Mouse (Mus musculus) spleen, embryonic (tissue): ENCODE data around the gene Cox4i1.

ENCODE experiments used
- CTCF ChIA-PET: fragments of 350-600 bp; sonication (Branson Sonifier 250); formaldehyde crosslinking; loops from one replicate; lab custom pipeline; 2022; lab: Charles Lee

Cox4i1 gene

DNA sequence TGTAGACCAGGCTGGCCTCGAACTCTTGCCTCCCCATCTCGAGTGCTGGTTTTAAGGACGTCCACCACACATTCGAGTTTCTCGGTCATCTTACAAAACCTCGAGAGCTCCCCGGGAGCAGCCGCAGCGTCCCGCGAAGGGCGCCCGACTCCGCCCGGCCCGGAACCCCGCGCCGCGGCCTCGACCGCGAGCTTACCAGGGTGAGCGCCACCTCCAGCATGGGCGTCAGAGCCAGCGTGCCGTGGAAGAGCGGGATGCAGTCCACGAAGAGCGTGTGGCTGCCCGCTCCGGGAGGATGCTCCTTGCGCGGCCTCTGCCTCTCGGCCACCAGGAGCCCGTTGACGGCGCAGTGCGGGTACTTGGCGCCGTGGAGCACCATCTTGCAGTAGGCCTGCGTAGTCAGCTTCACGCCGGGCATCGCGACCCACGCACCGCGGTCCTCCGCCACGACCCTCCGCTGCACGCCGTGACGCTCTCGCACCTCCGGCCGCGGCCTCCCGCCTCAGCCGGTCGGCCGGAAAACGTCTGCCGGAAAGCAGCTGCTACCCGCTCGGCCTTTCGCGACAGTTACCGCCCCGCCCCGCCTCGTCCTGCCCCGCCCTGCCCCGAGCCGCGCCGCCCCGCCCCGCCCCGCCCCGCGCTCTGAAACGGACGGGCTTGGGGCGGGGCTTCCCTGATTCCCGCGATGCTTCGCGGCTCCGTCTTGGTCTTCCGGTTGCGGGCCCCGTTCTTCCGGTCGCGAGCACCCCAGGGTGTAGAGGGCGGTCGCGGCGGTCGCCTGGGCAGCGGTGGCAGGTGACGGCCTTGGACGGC, at the start of gene Cox4i1, which contains the start of gene Gm27021:
Gene Cox4i1 (plus strand): TSS at position 662 of the 813 bp plus-strand sequence.
Gene Gm27021 (minus strand): TSS at position 519 of the 813 bp plus-strand sequence.
- CTCF ChIA-PET: interaction anchor here (0.5 kb wide), 1 partner anchor 20 kb away, joined by 11 read pairs; the partner anchor contains the start of gene 1190005I06Rik

DNA sequence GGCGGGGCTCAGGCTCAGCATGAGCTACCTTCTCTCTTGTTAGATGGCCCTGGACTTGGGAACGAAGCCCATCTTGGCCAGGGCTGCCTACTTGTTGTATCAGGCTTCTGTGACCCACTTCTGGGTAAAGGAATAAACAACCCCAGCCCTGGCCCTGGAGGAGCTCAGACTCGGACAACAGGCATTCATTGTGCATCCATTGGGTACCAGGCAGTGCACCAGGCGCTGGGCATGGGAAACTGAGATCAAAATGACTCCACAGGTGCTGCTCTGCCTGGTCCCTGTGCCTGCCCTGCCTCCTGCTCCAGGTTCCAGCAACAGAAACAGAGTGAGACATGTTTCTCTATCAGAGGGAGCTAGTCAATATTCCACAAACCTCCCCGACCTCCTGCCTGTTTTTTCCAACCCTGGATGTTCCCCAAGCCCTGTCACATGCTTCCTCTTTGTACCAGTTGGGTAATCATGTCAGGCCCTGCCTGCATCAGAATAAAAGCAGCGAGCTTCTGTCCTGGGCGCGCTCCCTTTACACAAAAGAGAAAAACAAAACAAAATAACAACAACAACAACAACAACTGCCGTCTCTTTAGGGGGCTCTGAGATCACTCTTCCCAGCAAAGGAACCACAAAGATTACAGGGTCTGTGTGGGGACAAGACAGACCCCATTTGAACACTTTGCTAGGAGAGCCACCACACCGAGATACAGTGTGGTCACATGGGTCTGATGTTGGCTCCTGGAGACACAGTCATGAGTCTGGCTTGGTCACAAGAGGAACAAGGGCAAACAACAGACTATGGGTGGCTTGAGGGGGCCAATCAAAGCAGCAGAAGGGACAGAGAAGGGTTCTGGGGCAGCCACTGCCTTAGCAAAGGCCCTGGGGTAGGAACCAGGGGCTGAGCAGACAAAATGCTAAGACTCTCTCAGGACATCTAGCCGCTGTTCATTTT, 48.5 kb upstream of the Cox4i1 start:
- CTCF ChIA-PET: interaction anchor here (0.5 to 0.7 kb wide), 2 partner anchors 78 to 342 kb away, joined by 4 read pairs; no protein-coding TSS in a partner anchor

DNA sequence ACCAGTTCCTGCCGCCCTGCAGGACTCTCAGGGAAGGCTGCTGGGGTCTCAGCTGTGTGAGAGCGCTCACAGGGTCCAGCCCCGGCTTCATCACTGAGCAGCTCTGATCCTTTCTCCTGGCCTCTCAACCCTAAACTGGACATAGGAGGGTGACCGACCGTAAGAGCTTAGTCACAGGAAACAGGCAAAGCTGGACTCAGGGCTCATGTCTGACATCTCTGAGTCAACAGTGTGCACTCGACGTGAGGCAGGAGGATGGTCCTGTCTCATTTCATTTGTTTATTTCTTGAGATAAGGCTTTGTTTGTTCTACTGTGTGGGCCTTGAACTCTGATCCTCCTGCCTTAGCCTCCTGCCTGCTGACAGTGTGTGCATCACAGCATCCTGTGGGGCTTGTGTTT, 47.6 kb upstream of the Cox4i1 start:
- CTCF ChIA-PET: no interaction called here

DNA sequence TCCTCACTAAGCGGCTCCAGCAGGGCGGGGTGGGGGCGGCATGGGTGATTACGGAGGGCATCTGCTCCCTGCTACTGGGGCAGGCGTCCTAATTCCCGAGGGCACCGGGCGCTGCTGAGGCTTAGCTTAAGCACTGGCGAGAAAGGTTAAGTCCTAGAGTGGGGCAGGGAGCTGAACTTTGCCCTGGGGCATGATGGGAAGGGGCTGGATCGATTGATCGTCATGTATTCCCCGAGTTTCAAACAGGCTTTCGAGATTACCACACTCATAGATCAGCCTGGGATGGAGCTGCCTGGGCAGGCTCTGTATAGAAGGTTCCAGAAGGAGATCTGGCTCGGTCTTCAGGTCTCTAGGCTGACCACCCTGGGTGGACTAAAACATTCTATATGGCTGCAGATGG, 45.9 kb upstream of the Cox4i1 start:
- CTCF ChIA-PET: interaction anchor here (0.7 kb wide), 1 partner anchor 655 kb away, joined by 4 read pairs; no protein-coding TSS in a partner anchor

DNA sequence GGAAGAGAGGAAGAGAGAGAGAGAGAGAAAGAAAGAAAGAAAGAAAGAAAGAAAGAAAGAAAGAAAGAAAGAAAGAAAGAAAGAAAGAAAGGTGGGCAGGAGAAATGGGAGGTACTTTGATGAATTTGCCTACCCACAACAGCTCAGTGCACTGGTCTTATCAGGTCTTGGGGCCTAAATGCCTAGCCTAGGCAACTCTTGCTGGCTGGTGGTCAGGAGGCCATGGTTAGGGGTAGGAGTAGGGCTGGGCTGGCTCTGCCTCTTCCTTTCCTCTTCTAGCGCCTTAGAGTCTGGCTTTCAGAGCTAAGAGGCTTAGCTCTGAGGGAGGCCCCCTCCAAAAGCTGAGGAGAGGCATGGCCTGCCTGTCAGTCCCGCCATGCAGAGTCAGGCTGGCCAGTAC, 44.4 kb upstream of the Cox4i1 start:
- CTCF ChIA-PET: interaction anchor here (1.1 kb wide), 1 partner anchor 219 kb away, joined by 7 read pairs; no protein-coding TSS in a partner anchor

DNA sequence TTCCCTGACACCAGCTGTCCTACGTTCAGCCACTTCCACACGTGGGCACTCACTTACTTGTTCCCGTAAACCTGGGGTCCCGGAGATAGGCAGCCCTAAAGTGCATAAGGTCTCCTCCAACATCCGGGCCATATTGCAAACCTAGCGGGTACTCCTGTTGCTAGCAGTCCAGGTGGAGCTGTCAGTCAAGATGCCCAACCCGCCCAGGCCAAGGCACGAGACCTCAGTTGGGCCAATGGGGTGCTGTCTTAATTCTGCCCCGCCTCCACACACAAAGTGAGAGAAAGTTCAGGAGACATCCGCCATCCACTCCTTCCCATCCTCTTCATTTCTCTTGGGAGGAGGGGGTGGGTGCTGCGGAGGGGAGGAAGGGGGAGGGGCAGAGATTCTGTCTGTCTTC, 41.6 kb upstream of the Cox4i1 start:
- CTCF ChIA-PET: no interaction called here

DNA sequence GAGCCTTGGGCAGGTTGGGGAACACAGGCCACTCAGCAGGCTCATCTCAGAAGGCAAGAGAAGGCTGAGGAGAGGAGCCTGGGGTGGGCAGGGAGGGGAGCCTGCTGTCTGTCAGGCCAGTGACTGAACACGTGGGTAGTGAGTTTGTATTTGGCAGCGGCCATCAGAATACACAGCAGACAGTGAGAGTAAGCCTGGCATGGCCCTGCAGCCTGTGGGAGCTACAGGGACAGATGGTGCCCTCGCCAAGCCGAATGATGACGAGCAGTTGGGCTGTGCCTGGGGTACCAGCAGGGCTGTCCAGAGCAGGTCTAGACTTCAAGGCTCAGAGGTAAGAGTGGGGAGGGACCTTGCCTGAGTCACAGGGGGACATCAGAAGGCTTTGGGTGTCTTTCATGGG, 40.7 kb upstream of the Cox4i1 start:
- CTCF ChIA-PET: no interaction called here

DNA sequence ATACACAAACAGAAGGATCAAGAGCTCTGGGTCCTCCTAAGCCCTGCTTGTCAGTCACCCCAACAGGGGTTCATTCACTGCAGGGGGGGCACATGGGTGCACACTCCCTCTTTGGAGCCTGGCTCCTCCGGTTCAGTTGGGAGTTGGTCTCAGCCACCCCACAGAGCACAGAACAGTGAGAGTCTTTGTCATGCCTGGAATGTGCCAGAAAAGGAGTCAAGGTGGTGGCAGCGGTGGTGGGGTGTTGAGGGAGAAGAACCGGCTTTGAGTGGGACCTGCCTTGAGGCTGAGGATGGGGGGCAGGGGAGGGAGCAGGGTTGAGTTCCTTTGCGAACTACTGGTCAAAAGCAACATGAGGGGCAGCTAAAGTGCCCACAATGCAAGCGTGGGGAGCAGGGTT, 38.0 kb upstream of the Cox4i1 start:
- CTCF ChIA-PET: no interaction called here

DNA sequence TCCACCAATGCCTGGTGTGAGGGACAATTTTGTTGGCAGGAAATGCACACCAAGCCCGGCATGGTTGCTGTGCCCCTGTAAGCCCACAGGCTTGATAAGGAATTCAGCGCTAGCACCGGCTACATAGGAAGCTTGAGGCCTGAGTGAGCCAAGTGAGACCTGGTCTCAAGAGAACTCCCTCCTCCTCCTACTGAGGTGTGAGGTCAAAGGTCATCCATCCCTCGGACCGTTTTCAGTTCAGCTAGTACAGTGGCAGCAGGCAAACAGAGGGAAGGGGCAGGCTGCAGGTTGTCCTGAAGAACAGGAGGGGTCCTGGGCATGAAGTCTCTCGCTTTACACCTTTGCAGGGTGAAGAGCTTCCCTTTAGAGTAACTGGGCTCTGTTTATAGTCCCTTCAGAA, 37.2 kb upstream of the Cox4i1 start:
- CTCF ChIA-PET: no interaction called here

DNA sequence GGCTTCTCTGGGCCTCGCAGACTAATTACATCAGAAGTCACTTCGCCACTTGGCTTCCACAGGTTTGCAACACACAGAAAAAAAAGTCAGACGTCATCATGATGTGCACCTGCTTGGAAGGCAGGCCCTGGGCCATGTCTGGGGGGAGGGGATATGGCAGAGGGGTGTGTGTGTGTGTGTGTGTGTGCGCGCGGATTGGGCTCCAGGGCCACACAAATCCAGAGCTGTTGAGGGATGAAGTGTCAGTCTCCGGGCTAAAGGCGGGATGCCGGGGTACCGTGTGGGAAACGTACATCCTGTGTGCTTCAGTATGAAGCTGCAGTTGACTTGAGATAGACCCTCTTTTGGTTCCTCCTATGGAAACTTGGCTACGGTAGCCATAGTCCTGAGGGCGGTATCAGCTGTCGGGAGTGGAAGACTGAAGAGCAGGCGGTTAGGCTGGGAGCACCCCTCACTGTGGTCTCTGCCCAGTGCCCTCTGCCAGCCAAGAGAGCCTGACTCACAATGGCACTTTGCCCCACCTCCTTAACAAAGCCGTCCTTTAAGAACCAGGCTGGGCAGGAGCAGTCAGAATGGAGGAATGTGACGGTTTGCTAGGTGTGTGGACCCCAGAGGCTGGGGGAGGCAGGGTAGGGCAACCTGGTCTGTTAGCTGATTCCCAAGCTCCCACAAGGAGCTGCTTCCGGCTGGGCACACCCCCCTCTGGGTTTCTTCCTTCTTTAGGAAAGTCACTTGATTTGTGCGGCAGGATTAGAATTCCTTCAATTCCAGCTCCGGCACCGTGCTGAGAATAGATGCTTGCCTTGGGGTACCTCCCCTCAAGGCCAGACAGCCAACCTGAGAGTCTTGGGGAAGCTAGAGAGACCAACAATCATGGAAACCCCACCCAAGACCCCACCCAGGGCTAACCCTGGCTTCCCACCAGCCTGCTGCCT, 36.3 kb upstream of the Cox4i1 start:
- CTCF ChIA-PET: no interaction called here

DNA sequence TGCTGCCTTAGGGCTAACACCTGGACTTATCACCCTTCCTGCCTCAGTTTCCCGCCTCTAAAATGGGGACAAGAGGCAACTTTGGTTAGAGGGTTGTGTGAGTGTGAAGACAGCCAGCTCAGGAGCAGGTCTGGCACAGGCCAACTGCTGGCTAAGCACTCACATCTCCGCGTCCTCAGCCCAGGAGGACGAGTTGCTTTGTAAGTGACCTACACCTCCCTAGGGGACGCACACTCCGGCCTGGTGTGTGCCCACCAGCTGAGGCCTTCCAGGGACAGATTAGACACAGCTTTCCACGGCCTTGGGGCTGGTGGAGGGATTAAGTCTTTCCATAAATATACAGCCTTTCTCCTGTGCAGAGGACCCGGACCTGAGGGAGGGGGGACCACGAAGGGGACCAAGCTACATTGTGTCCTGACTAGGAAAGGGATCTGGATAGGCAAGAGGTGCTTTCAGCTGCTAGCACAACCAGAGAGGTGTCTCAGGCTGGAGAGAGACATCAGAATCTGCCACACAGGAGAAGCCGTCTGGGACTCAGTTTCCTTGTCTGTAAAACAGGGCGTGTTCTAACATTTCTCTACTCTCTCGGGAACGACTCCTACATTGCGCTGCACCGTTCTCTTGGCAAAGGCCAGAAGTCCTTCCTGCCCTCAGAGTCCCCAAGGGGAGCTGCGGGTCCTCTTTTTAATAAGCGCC, 34.9 kb upstream of the Cox4i1 start:
- CTCF ChIA-PET: no interaction called here

DNA sequence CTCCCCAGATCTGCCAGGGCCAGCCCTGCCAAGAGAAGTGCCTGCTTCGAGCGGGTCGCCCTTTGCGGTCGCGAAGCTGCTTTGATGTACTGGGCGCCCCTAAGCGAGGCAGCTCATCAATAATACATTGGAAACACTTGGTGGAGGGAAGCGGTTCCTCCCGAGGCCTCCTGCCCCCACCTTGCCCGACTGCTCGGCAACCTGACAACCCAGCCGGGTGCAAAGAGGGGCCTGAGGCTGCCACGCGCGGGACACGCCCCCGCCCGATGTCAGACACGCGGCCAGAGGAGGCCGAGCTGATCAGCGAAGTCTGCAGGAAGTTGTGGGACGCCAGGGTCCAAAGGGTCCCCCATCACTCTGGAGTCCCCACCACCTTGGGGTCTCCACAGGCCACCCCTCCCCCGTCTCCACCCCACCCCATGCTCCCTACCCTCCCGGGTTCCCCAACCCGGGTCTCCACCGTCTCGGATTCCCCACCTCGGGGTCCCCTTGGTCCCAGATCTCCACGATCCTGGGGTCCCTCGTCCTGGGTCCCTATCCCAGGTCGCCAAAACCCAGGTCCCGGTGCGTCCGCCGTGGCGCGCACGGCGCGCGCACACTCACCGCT, 34.3 kb upstream of the Cox4i1 start:
- CTCF ChIA-PET: no interaction called here

DNA sequence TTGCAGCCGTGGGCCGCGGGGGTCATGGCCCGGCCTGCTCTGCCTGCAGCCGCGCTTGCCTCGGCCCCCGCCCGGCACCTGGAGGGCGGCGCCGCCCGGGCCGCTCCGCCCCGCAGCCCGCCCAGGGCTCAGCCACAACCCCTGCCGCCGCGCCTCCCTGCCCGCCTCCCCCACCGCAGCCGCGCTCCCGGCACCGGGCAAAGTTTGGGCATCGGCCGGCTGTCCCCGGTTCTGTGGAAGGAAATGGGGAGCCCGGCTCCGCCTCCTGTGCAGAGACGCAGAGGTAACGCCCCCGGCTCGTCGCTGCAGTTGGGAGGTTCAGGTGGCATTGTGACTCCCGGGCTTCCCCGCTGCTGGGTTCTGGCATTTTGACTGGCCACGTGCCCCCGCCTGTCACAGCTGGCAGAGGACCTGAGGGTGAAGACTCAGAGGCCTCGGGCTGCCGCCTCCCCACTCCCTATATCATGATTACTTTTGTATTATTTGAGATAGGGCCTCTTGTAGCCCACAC, 33.6 kb upstream of the Cox4i1 start:
- CTCF ChIA-PET: no interaction called here

DNA sequence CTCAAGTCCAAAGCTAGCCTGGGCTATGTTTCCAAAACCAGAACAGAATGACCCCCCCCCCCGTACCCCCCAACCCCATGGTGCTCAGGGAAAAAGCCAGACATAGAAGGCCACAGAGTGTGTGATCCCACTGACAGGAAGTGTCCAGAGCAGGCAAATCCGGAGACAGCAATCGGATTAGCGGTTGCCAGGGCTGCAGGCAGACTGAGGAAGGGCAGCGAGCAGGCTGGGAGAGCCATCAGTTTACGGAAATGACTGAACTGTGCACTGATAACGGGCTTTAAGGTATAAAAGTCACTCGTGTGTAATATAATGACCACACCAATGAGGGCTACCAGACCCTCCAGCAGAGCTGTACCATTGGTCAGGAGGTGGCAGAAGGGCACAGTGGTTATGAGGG, 26.8 kb upstream of the Cox4i1 start:
- CTCF ChIA-PET: no interaction called here

DNA sequence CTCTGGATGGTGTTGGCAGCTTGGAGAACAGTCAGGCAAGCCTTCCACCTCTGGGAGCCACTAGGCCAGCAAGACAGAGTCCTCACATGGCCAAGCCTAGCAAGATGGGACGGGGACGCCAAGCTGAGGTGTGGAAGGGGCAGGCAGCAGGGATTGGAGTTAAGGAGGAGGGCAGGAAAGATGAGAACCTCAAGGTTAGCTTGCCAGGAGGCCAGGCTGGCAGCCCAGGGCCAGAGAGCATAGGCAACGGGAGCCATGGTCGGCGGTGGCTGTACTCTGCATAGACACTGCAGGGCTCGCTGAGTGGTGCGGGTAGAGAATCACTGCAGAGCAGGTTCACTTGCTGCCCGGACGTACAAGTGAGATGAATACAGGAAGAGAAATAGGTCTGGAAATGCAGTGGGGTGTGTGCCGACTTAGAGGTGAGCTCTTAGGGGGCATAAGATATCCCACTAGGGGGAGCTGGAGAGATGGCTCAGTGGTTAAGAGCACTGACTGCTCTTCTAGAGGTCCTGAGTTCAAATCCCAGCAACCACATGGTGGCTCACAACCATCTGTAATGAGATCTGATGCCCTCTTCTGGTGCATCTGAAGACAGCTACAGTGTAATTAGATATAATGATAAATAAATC, 25.9 kb upstream of the Cox4i1 start:
- CTCF ChIA-PET: no interaction called here

DNA sequence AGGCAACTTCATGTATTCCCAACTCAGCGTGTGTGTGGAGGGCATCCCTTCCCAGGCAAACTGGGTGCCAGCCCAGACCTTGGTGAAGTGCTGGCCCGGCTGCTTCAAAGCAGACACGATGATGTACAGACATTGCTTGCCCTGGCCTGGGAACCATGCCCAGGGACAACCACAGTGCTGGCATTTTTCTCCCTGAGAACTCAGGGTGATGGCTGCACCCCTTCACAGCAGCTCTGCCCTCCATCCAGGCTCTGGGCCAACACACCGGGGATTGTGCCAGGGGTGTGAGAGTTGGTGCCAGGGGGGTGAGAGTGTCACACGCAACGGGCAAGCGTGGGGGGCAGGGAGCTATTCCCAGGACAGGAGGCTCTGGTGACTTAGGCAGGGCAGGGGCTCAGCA, 23.4 kb upstream of the Cox4i1 start:
- CTCF ChIA-PET: no interaction called here

DNA sequence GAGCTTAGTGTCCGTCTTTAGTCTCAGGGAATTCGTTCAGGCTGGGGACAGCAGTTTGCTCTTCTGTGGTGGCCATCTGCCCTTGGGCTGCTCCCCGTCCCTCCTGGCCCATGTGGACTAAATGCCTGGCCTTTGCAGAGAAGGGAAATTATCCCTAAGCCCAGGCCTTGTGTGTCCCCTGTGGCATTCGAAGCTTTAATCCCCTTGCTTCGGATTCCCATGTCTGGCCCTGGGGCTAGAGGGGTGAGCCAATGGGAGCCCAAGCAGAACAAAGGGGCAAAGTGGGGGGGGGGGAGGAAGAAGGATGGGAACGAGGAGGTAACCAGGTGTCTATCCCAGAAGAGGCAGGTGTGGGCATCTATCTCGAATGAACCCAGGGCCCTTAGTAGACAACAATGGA, 20.5 kb upstream of the Cox4i1 start, which contains the start of gene 1190005I06Rik:
Gene 1190005I06Rik (minus strand): TSS at position 101 of the 400 bp plus-strand sequence.
- CTCF ChIA-PET: interaction anchor here (0.7 kb wide), 1 partner anchor 20 kb away, joined by 11 read pairs; the partner anchor contains the start of gene Gm27021

DNA sequence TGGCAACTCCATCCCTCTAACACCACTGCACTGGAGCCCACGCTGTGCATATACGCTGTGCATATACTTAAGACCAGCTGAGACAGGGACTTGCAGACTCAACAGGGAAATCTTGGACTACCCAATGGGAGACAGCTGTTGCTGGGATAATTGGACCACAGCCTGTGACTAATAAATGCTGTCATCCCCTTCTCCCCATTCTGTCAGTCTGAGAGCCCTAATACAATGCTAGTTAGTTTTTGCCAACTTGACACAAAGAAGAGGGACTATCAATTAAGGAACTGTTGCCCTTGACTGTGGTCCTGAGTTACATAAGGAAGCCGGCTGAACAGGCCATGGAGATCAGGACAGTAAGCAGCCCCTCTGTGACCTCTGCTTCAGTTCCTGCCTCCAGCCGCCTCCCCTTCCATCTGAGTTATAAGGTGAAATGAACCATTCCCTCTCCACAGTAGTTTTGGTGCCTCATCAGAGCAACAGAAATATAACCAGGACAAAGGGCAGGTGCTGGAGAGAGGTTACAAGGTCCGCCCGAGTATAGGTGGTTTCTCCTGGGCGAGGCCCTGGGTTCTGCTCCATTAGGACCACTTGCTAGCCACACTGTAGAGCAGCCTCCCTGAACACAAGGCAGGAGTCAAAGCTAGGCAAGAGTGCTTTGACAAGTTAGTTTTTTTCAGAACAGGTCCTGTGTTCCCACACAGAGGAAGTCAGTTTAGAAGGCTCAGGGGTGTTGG, 11.5 kb upstream of the Cox4i1 start:
- CTCF ChIA-PET: no interaction called here
